Mouse (Mus musculus): Measurements from ENCODE around the gene Poldip3.

The Poldip3 gene

GRCm38 (mm10) chr15:83088495-83089428 lies 60.4 kb downstream of the Poldip3 start:
- in situ Hi-C loops (cut with MboI, MseI), result no loop called here

DNA sequence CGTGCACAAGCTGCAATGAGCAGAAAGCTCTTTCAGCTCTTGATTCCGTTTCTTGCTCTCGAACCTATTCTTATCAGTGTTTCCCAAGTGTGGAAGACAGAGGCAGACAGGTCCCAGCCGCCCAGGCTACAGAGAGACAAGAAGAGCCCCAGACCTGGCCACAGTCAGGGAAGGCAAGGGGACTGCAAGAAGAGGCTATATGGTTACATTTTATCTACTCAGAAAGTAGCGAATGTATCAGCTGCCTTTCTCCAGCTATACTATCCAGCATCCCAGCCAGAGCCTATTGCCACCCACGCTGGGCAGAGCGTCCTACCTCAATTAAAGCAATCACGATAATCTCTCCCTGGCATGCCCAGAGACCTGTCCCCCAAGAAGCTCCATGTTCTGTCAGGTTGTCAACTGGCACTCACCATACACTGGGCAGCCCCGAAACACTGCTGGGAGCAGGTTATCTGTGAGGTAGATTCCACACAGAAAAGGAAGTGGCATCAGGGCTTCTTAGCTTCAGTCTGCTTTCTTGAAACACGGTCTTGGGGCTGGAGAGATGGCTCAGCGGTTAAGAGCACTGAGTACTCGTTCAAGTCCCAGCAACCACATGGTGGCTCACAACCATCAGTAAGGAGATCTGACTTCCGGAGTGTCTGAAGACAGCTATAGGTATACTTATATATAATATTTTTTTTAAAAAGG lies 62.4 kb downstream of the Poldip3 start:
- in situ Hi-C loops (cut with MboI, MseI), result no loop called here

DNA sequence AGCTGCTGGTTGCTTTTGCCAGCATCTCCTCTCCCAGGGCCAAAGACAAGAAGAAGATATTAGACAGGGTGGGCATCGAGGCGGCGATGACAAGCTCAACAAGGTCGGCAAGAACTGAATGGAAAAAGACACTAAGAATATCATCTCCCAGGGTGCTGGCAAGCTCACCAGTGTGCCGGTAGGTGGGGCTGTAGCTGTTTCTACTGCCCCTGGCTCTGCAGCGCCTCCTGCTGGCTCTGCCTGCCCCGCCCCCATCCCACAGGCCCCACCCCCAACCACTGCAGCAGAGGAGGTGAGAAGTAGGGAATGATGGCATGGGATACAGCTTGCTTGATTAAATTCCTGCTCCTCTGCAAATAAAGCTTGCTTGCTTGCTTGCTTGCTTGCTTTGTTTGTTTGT lies 63.3 kb downstream of the Poldip3 start:
- in situ Hi-C loops (cut with MboI, MseI), result no loop called here

DNA sequence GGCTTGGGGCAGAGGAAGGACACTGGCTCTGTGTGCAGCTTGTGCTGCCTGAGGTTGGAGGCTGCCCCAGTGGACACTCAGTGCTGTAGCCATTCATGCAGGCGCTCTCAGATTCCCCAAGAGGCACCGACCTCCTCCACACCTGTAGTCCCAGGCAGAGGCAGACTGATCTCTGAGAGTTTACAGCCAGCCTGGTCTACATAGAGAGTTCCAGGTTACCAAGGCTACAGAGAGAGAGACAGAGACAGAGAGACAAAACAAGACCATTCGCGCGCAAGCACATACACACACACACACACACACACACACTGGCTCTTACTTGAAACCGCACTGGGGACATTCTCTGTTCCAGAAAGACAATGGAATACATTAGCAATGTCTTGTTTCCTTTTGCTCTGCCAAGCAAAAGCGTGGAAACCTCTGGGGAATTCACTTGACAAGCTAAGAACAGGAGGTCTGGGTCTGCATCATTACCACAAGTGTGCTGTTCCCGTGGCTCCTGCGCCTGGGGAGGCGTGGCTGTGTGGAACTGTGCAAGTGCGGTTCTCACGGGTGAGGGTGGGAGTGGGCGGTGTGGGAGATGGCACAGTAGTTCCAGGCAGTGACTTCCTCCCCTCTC lies 65.1 kb downstream of the Poldip3 start:
- in situ Hi-C loops (cut with MboI, MseI), result no loop called here

GRCm38 (mm10) chr15:83083530-83083929 lies 65.7 kb downstream of the Poldip3 start:
- in situ Hi-C loops (cut with MboI, MseI), result no loop called here
